Mouse (Mus musculus): ENCODE results near the gene Tceanc.

The Tceanc gene

DNA sequence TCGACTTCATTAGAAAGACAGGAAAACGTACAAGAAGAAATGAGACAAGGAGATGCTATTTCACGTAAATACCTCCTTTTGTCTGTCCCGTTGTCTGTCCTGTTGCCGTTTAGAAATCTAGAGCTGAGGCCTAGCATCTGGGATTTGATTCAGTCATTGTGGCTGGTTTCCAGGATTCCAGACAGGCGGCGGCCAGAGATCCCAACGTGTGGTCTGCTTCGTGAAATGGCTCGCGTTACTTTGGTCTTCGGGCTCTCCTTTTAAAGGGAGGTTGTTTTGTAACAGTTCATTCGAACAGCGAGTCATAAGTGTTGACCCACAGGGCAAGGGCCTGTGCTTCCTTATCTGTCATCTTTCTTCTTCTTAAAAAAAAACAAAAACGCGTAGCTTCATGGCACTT lies at the start of gene Tceanc:
Gene Tceanc (minus strand): TSS at position 223 of the 400 bp plus-strand sequence.
- peak; percentile 3 for DNase-seq (ENCODE audit: low spot score)

DNA sequence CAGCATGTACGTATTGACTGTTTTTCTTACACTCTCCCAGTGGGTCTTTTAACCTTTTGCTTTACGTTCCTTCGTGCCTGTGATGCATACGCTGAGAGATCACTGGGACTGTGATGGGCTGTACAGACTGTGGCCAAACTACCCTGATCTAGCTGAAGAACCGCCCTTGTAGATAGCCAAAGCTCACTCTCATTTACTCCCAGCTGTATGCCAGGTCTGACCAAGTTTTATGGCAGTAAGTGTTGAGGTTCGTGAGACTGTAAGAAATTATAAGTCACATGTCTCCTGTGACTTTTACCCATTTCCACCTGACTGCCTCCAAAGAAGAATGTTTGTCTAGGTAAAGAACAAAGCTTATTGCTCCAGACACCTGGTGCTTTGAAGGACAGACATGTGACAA lies 47.6 kb upstream of the Tceanc start:
- DNase-seq (ENCODE audit: low spot score): no peak

DNA sequence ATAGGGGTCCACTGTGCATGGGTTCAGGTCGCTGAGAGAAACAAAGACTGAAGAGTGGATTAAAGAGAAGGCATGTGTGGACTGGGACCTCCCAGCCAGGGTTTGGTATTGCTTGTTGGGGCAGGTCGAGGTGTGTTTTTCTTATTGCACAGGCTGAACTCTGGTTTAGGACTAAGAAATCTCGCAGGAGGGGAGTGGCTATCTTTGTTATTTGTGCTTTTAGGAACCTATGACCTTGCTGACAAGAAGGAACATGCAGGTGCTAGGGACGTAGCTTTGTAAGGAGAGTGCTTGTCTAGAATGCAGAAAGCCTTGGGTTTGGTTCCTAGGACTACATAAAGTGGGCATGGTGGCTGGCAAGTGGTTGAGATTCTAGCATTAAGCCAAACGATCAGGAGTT lies 47.0 kb upstream of the Tceanc start:
- peak; percentile 22 for DNase-seq (ENCODE audit: low spot score)

DNA sequence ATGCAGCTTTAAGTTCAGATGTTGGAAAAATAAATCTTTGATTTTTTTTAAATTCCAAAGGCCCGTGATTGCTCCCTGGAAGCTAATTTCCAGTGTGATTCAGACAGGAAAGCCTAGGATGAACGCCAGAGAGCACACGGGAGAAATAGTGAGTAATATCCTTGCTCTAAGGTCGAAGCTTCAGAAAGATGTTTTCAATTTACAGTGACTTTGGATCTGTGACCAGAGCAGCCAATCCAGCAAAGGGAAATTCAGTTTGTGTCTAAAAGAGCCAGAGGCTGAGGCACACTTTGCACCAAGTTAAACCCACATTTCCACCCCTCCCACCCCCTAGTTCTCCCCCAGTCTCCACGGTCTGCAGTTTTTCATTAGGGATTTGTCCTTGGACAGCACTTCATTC lies 46.5 kb upstream of the Tceanc start:
- no peak for DNase-seq (ENCODE audit: low spot score)

DNA sequence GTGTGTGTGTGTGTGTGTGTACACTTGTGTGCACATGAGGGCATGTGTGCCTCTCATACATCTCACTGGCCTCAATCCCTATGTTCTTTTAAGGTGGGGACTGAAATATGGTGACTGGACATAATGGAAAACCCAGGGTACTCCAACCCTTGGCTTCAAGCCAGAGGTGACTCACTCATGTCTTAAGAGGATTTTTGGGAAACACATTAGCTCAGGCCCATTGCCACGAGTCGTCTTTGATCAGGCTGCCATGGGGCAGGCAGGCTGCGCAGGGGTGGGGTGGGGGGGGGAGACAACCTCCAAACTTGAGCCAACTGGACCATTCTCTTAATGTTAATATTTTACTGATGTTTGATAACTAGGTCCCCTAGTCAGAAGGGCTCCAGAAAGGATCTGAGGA lies 41.0 kb upstream of the Tceanc start:
- no peak for DNase-seq (ENCODE audit: low spot score)

DNA sequence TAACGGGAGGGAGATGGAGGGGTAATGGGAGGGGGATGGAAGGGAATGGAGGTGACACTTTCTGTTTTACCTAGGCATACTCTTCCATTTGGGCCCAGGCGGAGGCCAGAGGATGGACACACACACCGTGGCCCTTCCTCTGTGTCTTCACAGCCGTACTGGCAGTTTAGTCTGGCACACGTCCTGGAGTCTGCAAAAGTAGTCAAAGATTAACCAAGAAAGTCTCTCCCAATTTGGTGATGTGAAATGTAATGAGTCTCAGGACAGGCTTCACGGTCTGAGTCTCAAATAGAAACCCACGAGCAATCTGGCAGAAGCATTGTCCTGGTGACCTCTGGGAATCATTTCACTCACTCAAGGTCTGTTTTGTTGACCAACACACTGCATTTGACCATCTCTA lies 34.0 kb upstream of the Tceanc start:
- no peak for DNase-seq (ENCODE audit: low spot score)

DNA sequence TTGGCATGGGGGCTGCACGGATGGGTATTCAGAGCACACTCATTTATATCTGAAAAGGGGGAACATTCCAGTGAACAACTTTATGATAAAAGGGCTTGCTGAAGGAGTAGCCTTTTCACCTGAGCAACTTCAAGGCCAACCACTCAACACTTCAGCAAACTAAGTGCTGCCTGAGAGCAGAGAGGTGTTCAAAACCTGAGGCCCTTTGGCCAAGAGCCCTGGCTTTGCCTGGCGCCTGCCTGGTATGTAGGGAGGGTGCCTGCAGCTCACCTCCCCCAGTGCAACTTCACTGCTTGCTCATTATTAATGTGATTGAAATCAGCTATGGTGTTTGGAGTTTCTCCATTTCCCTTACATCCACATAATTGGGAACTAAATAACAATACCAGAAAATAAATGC lies 28.1 kb upstream of the Tceanc start:
- no peak for DNase-seq (ENCODE audit: low spot score)

DNA sequence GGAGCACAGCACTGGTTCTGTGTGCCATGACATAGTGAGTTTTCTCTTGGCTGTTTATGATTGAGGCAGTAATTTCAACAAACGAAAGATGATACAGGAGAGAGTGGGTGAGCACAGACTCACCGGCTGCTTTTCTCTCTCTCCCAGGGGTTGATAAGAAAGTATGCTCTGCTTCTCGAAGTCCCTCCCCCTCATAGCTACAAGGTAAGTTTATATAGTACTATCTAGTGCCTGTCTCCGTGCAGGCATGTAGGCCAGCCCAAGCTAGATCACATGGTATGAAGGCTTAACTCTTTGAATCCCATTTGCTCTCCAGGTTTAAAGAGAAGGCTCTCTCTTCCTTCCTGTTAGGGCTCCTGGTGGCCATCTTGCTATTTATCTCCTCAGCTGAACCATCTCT lies 16.8 kb upstream of the Tceanc start:
- no peak for DNase-seq (ENCODE audit: low spot score)

DNA sequence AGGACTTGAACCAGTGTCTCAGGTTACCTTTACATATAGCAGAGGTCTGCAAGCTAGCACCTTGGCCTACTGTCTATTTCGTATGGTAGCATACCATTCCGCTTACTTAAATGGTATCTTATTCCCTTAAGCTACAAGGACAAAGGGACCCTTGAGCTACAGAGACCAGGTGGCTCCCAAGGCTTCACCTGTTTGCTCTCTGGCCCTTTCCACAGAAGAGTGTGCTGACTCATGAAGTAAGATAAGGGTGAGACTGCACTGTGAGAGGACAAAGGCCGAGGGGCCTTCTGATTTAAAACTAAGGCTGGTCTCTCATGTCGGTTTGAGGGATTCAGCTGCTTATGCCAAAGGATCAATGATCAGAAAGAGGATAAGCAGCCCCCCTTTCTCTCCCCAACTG lies 15.1 kb upstream of the Tceanc start:
- DNase-seq (ENCODE audit: low spot score): no peak

DNA sequence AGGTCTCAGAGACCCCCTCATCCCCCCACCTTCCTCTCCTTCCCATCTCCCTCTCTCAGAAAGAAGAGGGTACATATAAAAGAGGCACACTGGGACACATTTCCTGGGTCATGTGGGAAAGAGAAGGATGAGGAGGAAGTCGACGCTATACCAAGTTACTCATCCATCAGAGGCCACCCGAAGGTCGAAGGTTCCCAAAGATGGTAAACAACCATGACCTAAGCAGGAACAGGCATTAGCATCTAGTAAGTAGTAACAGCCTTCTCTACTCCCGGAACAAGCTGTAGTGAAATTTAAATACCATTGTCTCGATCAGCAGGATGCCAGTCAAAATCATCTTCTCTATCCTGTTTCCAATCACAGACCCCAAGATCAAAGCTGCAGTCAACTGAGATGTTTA lies 13.3 kb upstream of the Tceanc start:
- DNase-seq (ENCODE audit: low spot score): no peak

DNA sequence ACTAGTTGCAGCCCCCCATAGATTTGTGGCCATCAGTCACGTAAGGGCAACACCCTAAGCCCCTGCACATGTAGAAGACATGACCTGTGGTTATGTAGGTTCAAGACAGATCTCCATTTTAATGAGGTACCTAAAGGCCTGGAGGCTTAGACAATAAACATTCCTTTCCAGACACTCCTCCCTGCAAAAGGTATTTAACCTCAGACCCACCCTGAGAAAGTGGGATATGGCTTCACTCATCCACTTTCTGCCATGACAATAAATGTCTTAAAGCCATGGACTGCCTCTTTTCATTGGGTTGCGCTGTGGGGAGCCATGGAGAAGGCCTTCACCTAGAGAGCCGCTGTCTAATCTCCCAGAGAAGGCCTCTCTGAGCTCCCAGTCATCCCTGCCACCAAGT lies 9.8 kb upstream of the Tceanc start:
- DNase-seq (ENCODE audit: low spot score): no peak

DNA sequence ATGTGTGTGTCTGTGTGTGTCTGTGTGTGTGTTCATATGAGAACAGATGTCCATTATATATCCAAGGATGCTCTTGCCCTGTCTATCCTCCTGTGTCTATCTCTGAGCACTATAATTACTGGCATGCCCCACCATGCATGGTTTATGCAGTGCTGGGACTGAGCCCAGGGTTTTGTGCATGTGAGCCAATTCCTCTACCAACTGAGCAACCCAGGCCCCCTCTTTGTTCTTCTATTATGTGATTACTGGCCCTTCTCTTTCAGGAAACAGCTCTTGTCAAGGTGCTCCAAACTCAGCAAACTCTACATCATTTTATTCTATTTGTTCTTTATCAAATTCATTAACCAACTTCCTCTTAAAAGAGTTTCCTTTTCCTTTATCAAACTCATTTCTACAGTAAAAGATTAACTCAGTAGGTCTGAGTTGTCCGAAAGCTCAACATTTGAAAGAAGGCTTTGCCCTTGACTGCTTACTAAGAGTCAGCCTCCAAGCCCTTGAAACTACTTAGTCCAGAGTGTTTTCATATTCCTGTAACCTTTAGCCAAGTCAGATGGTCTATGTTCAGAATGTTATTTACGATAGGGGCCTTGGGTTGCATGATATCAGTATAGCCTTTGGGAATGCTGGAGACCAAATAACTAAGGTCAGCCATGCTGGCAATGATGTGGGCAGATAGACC lies 7.4 kb upstream of the Tceanc start:
- DNase-seq (ENCODE audit: low spot score): no peak

DNA sequence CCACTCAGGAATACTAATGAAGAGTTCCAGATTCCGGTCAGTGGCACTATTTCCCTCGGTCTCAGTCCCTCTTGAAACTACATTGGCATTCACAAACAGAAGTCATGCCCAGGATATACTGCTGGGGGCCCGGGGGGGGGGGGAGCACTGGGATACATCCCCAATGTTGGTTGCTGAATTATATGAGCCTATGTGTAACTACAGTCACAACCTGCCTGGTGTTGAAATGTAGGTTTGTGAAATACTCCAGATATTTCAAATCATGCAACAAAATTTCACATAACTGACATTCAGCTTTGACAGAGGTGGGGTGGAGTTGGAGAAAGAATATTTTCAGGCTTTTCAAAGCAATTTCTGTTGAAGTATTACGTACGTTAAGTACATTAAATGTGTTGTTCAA lies 2.4 kb upstream of the Tceanc start:
- no peak for DNase-seq (ENCODE audit: low spot score)

DNA sequence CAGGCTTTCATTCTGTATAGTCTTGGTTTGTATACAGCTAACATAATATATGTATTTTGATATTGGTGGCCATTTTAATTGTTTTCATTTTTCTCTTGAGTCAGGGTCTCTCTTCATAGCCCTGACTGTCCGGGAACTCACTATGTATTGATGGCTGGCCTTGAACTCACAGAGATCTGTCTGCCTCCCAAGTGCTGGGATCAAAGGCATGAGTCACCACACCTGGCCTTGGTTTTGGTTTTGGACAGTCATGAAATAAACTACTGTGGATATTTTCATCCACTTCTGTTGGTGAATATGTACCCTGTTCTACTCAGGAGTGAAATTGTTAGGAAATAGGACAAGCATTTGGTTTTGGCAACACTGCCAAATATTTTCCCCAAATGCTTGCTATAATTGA lies 1.7 kb downstream of the Tceanc start:
- no peak for DNase-seq (ENCODE audit: low spot score)

DNA sequence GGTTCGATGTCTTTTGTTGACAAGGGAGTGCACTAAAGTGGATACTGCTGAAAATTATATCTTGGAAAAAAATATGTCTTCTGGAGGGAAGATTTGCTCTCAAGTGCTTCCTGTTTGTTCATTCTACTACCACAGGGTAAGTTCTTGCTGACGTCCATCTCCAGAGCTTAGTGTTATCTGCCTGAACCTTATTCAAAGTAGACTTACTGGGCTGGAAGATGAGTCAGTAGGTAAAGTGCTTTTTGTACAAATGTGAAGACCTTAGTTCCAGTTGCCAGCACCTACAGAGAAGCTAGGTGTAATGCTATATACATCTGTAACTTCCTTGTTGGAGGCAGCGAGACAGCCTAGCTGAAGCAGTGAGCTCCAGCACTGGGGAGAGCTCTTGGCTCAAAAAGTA lies 2.4 kb downstream of the Tceanc start:
- DNase-seq (ENCODE audit: low spot score): no peak

DNA sequence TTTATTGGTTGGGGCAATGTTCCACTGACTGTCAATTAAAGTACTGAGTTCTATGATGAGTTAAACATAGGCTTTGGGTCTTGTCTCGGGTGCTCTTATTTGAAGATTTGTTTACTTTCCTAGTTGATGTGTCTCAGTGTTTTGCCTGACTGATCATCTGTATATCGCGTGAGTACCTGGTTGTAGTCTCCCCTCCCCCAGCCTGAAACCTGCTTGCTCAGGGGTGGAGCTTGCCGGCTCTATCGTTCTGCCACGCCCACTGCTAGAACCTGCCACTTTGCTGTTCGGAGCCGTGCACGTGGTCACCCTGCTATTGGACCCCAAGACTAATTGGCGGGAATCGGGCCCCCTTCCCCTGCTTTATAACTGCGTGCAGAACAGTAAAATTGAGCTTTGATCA lies 4.3 kb downstream of the Tceanc start:
- DNase-seq (ENCODE audit: low spot score): peak; percentile 33

DNA sequence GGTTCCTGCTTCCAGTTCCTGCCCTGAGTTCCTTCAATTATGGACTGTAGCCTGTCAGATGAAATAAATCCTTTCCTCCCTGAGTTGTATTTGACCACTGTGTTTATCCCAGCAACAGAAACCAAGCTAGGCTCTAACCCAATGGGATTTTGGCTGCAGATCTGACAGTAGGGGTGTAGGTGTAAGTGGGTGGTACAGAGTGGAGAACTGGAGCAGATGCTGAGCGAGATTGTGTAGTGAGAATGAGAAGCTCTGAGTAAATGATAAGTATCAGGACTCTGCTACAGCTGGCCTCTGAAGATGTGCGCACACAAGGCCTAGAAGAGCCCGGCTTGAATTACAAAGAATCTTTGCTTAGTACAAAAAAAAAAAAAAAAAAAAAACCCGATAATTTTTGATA lies 6.3 kb downstream of the Tceanc start:
- no peak for DNase-seq (ENCODE audit: low spot score)

DNA sequence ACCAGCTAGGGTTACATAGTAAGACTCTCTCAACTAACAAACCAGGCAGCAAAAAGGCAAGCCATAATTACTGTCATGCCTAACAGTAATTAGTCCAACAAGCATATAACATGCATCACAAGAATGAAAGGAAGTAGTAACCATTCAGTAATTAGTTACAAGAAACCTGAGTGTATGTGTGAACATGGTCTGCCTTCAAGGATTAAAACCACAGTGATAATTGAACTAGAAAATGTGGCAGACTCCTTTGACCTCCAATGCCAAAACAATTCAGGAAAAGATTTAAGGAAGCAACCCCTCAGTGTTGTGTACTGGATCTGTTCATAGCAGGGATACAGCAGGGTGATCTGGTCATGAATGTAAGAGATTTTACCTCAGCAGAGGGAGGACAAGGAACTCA lies 7.3 kb downstream of the Tceanc start:
- DNase-seq (ENCODE audit: low spot score): no peak

DNA sequence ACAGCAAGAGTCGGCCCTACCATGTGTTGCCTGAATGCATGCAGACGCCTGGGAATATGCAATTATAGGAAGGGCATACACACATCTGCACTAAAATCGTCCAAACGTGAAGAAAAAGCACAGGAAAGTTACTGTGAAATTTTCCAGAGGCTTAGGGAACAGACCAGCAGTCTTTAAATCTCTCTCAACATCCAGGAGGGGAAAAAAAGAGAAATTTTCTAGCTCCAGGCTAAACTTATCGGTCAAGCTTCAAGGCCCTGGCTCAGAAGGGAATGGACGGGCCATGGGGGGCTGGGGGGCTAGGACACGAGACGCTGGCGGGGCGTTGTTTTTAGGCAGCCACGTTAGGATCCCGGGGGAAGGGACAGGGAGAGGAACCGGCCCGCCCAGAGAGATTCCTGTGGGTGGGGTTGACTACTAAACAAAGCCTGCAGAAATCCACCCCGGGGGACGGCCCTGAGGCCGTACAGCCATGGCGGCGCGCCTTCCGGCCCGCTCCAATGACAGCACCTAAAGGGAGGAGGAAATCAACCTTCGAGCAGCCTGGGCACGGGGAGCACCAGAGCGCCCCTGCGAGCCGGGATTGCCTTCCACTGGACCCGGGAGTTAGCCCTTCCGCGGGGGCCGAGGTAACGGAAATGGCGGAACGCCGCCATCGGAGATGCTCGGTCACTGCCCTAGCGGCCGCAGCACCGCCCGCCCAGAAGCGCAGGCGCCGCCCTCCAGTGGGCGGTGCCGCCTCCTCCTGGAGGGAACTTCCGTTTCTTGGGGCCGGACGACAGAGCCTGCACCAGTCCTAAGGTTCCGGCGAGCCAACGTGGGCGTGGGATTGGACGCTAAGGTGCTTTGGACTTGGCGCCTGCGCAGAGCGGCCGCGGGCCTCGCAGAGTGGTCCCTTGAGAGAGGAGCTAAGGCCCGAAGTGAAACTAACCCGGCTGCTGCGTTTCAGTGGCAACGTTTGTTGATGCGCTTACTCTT lies 8.3 kb downstream of the Tceanc start:
- peak; percentile 92 for DNase-seq (ENCODE audit: low spot score)

DNA sequence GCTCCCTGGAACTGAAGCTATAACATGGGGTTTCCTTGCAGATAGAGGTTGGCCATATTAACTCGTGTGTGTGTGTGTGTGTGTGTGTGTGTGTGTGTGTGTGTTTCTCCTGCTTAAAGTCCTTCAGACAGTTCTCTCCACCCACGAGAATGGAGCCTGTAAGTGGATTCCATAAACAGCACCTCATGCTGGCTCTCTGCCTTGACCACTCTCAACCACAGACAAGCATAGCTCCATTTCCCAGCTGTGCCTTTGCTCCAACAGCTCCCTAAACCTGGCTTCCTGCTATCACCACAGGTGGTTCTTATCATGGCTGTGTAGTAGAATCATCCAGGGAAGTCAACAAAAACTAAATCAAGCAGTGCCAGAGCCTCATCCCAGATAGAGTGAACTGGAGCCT lies 13.9 kb downstream of the Tceanc start:
- DNase-seq (ENCODE audit: low spot score): no peak

DNA sequence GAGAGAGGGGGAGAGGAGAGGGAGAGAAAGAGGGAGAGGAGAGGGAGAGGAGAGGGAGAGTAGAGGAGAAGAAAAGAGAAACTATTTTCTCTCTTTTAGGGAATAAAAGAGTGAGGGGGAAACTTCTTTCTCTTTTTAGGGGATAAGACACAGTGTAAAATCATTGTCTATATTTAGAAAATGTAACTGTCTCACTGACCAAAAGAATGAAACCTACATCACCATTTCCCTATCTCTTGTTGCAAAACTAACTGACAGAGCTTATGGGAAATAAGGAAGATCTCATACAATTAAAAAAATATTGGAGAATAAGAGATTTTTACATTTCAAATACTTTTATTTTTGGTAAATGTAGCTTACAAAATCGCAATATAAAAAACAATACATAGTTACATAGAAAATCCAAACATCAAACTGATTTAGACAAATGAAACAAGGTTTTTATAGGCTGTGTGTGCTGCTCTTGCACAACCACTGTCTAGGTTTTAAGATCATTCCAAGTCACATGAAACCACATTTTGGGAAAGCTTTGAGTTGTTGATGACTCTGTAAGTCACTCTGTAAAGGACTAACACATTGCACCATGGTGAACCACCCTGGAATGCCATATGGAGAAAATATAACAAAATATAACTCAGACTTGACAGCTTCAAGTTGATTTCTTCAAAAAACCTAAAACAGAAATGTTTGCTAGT lies 18.7 kb downstream of the Tceanc start:
- no peak for DNase-seq (ENCODE audit: low spot score)

DNA sequence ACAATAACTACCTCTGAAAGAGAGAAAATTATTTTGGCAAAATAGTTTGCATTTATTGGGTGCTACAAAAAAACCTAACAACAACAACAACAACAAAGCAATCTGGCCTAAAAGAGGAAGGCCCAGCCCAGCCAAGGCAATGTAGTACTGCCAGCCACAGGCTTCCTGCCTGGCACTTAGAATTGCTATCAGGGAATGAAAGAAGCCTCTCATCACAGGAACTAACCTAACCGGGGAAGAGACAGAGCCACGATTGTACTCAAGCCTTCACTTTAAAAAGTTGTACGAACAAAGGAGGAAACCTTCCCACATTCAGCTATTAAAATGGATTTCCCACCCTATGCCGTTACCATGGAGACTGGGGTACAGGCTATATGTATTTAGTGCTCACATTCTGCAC lies 20.6 kb downstream of the Tceanc start:
- DNase-seq (ENCODE audit: low spot score): no peak

DNA sequence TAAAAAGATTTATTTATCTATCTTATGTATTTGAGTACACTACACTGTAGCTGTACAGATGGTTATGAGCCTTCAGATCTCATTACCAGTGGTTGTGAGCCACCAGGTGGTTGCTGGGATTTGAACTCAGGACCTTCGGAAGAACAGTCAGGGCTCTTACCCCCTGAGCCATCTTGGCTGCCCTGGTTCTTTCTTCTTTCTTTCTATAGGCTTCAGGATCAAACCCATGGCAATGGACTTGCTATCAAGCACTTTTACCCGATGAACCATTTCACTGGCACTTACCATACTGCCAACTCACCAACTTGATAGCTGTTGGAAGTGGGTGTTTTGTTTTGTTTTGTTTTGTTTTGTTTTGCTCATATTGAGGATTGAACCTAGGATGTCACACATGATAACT lies 23.3 kb downstream of the Tceanc start:
- no peak for DNase-seq (ENCODE audit: low spot score)

Data from urinary bladder, postnatal 14 days (tissue).